Mouse (Mus musculus): ENCODE measurements at regions not wholly inside any gene's neighbourhood (a gene's known extent, or its start where the extent isn't known, plus 50 kb on each side); places are given as distances from the start of the nearest gene placed in this dataset.
A peak's percentile ranks its signal among the peaks of the same experiment; 100 is the strongest.

- no peak for DNase-seq
These were observed 380.3 kb upstream of the Arrdc3 start for GRCm38 (mm10) chr13:80502927-80503326.

DNA sequence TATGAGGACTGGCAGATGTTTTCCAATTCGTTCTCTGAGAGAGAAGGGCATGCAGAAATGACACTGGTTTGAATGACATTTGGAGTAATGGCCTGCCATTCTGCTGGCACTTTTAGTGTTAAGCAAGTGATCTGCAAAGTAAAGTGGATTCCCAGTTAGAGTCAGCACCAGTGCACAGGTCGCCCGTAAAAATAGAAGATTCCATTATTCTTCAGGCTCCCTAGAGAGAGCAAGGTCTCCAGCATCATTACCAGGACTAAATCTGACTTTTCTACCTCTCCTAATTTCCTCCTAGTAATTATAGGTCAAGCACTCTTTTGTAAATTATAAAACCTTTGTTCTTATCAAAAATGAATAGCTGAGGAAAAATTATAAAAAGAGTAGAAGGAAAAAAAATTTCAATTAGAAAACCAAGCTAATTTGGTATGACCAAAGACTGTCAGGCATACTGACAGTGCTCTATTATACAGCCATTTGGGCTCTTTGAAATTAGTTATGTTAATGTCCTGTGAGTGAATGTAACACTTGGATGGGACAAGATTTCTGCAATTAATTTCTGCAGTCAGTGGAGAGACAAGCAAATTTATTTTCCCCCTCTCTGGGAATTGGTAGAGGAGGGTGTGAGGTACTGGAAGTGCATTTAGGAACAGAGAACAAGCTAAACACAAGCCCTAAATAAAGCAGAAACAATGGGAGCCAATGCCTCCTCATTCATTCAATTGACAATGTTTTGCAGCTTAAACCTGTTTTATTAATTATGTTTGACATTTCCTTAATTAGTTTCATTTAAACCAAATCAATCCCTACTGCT, 368.8 kb upstream of the Arrdc3 start:
- DNase-seq: peak; percentile 63

DNA sequence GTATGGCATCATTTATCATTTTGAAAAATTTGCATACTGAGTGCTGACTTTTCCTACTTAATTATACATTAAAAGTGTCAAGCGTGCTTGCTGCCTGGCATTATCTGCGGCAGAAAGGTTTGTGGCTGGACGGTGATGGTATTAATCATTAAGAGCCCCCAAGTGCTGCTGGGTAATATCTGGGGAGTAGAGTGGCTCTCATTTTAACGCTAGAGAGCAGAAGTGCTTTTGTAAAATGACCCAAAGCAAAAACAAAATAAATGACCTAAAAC, 368.3 kb upstream of the Arrdc3 start:
- DNase-seq: no peak

- no peak for DNase-seq
These were observed 364.3 kb upstream of the Arrdc3 start for GRCm38 (mm10) chr13:80518836-80519235.

GRCm38 (mm10) chr13:80519792-80520191, 363.4 kb upstream of the Arrdc3 start:
- DNase-seq: peak; percentile 24

GRCm38 (mm10) chr13:80535755-80536350, 347.3 kb upstream of the Arrdc3 start:
- DNase-seq: no peak

- DNase-seq: no peak
These were observed 338.2 kb upstream of the Arrdc3 start for GRCm38 (mm10) chr13:80544951-80545350.

GRCm38 (mm10) chr13:80557156-80557555, 326.0 kb upstream of the Arrdc3 start:
- peak; percentile 11 for DNase-seq
